Mouse (Mus musculus) CH12.LX (cell line): Measurements from ENCODE around the gene Zfp276. TPM values are rescaled to one million over a fixed set of nuclear protein-coding genes. Genes with fewer than 3 reads are reported as not detected.
A peak's percentile ranks its signal among the peaks of the same experiment; 100 is the strongest.

Experiments used
- DNase-seq: peaks from one replicate; pipeline ENCODE4 v3.0.0-alpha.2; 2013; ENCODE audit errors: extremely low read depth
- H3K27ac ChIP-seq: 2 replicates; pipeline ENCODE4 v1.5.1; 2012; ENCODE audit warnings: low read depth, mild to moderate bottlenecking, control low read depth, moderate library complexity; ENCODE audit not compliant: insufficient read depth
- H3K27me3 ChIP-seq: replicated peaks from 2 replicates; pipeline ENCODE3; 2012; ENCODE audit warnings: inconsistent platforms
- H3K36me3 ChIP-seq, 2 experiments: replicated peaks in 1 of 2; 2 replicates each; pipeline versions ENCODE3 to v1.6.1; 2012; ENCODE audit warnings: inconsistent platforms in 1 of 2, low read length in 1 of 2, mild to moderate bottlenecking in 1 of 2, mixed read lengths in 1 of 2, moderate library complexity in 1 of 2; ENCODE audit not compliant: control insufficient read depth in 1 of 2, insufficient read depth in 1 of 2
- H3K4me1 ChIP-seq, 2 experiments: 2 replicates each; pipeline ENCODE4 v1.6.1; 2012; ENCODE audit warnings: inconsistent platforms in 1 of 2, moderate library complexity in 1 of 2; ENCODE audit not compliant: insufficient read depth in 2 of 2, control insufficient read depth in 1 of 2
- H3K4me2 ChIP-seq: 2 replicates; pipeline ENCODE4 v1.6.1; 2012; ENCODE audit warnings: low read depth, mild to moderate bottlenecking, control low read depth; ENCODE audit not compliant: poor library complexity, insufficient read depth, severe bottlenecking
- H3K4me3 ChIP-seq, 3 experiments: fragments of 150-350 bp in 1 of 3; sonication (generic) in 1 of 3; replicated peaks in 1 of 3; 2 replicates each; pipeline versions ENCODE3 to v1.5.1; 2011 to 2012; ENCODE audit warnings: low read depth in 2 of 3, low read length in 2 of 3, mild to moderate bottlenecking in 2 of 3, moderate library complexity in 2 of 3, control low read depth in 1 of 3, improper control_type of control experiment in 1 of 3, inconsistent platforms in 1 of 3, mixed read lengths in 1 of 3; ENCODE audit not compliant: poor library complexity in 1 of 3
- H3K79me2 ChIP-seq: replicated peaks from 2 replicates; pipeline ENCODE4 v1.6.1; 2012; ENCODE audit warnings: mild to moderate bottlenecking, moderate library complexity; ENCODE audit not compliant: control insufficient read depth, poor library complexity, insufficient read depth, severe bottlenecking; ENCODE audit errors: extremely low read depth
- H3K9ac ChIP-seq: 2 replicates; pipeline ENCODE4 v1.6.1; 2012; ENCODE audit warnings: low read depth, mild to moderate bottlenecking, control low read depth, moderate library complexity; ENCODE audit not compliant: insufficient read depth
- H3K9me3 ChIP-seq: replicated peaks from 2 replicates; pipeline ENCODE3; 2012; ENCODE audit warnings: low read length, inconsistent platforms, mixed read lengths
- BHLHE40 ChIP-seq: IDR thresholded peaks from 2 replicates; pipeline ENCODE4 v1.6.1; 2011; ENCODE audit warnings: mild to moderate bottlenecking, low read depth, low read length, improper control_type of control experiment
- CHD1 ChIP-seq: IDR thresholded peaks from 2 replicates; pipeline ENCODE4 v1.6.1; 2012; ENCODE audit warnings: low read depth, low read length, improper control_type of control experiment, inconsistent platforms
- CHD2 ChIP-seq: IDR thresholded peaks from 2 replicates; pipeline ENCODE4 v1.6.1; 2011; ENCODE audit warnings: low read length, improper control_type of control experiment
- CTCF ChIP-seq, 2 experiments: IDR thresholded peaks in 1 of 2; conservative IDR thresholded peaks in 1 of 2; 2 replicates each; pipeline ENCODE4 v1.5.1; 2011 to 2012; ENCODE audit warnings: low read depth in 2 of 2, low read length in 2 of 2, improper control_type of control experiment in 1 of 2, inconsistent platforms in 1 of 2, mild to moderate bottlenecking in 1 of 2, moderate library complexity in 1 of 2
- ELF1 ChIP-seq: IDR thresholded peaks from 2 replicates; pipeline ENCODE4 v1.6.1; 2014; ENCODE audit warnings: low read depth, mild to moderate bottlenecking, inconsistent platforms, low read length, improper control_type of control experiment
- EP300 ChIP-seq: IDR thresholded peaks from 2 replicates; pipeline ENCODE4 v1.6.1; 2011; ENCODE audit warnings: low read length, improper control_type of control experiment
- ETS1 ChIP-seq: conservative IDR thresholded peaks from 2 replicates; pipeline ENCODE4 v1.6.1; 2012; ENCODE audit warnings: low read depth, mild to moderate bottlenecking, inconsistent platforms, low read length, improper control_type of control experiment, moderate library complexity
- GABPA ChIP-seq: IDR thresholded peaks from 2 replicates; pipeline ENCODE4 v1.6.1; 2012; ENCODE audit warnings: low read depth, low read length, improper control_type of control experiment, inconsistent platforms; ENCODE audit not compliant: insufficient replicate concordance
- IRF4 ChIP-seq: IDR thresholded peaks from 2 replicates; pipeline ENCODE4 v1.6.1; 2014; ENCODE audit warnings: low read depth, mild to moderate bottlenecking, inconsistent platforms, low read length, improper control_type of control experiment
- JUN ChIP-seq: IDR thresholded peaks from 2 replicates; pipeline ENCODE4 v1.6.1; 2011; ENCODE audit warnings: low read depth, mild to moderate bottlenecking, low read length, improper control_type of control experiment, moderate library complexity; ENCODE audit not compliant: insufficient read depth
- JUND ChIP-seq: conservative IDR thresholded peaks from 2 replicates; pipeline ENCODE4 v1.6.1; 2011; ENCODE audit warnings: low read depth, low read length, improper control_type of control experiment
- KAT2A ChIP-seq: IDR thresholded peaks from 2 replicates; pipeline ENCODE4 v1.6.1; 2012; ENCODE audit warnings: low read length, improper control_type of control experiment, inconsistent platforms; ENCODE audit not compliant: insufficient replicate concordance
- MAZ ChIP-seq: IDR thresholded peaks from 2 replicates; pipeline ENCODE4 v1.6.1; 2012; ENCODE audit warnings: low read depth, mild to moderate bottlenecking, inconsistent platforms, low read length, improper control_type of control experiment, moderate library complexity
- MEF2A ChIP-seq: IDR thresholded peaks from 2 replicates; pipeline ENCODE4 v1.6.1; 2014; ENCODE audit warnings: low read depth, mild to moderate bottlenecking, inconsistent platforms, low read length, improper control_type of control experiment, borderline replicate concordance
- MXI1 ChIP-seq: IDR thresholded peaks from 2 replicates; pipeline ENCODE4 v1.6.1; 2011; ENCODE audit warnings: mild to moderate bottlenecking, low read depth, low read length, improper control_type of control experiment
- MYC ChIP-seq: IDR thresholded peaks from 2 replicates; pipeline ENCODE4 v1.6.1; 2011; ENCODE audit warnings: low read depth, mild to moderate bottlenecking, improper control_type of control experiment, low read length
- NRF1 ChIP-seq: IDR thresholded peaks from 2 replicates; pipeline ENCODE4 v1.6.1; 2014; ENCODE audit warnings: low read depth, mild to moderate bottlenecking, inconsistent platforms, low read length, improper control_type of control experiment, moderate library complexity
- POLR2A ChIP-seq: IDR thresholded peaks from 2 replicates; pipeline ENCODE4 v1.6.1; 2011; ENCODE audit warnings: low read depth, mild to moderate bottlenecking, improper control_type of control experiment, low read length
- POLR2AphosphoS2 ChIP-seq: IDR thresholded peaks from 2 replicates; pipeline ENCODE4 v1.6.1; 2011; ENCODE audit warnings: low read depth, low read length, improper control_type of control experiment
- RCOR1 ChIP-seq: conservative IDR thresholded peaks from 2 replicates; pipeline ENCODE4 v1.6.1; 2012; ENCODE audit warnings: low read depth, mild to moderate bottlenecking, inconsistent platforms, low read length, improper control_type of control experiment
- SIN3A ChIP-seq: IDR thresholded peaks from 2 replicates; pipeline ENCODE4 v1.6.1; 2012; ENCODE audit warnings: low read length, improper control_type of control experiment, inconsistent platforms
- SMC3 ChIP-seq: IDR thresholded peaks from 2 replicates; pipeline ENCODE4 v1.6.1; 2011; ENCODE audit warnings: low read depth, low read length, improper control_type of control experiment
- TBP ChIP-seq: conservative IDR thresholded peaks from 2 replicates; pipeline ENCODE4 v1.6.1; 2011; ENCODE audit warnings: low read depth, low read length, improper control_type of control experiment
- TCF12 ChIP-seq: IDR thresholded peaks from 2 replicates; pipeline ENCODE4 v1.6.1; 2014; ENCODE audit warnings: low read depth, mild to moderate bottlenecking, inconsistent platforms, low read length, improper control_type of control experiment
- UBTF ChIP-seq: IDR thresholded peaks from 2 replicates; pipeline ENCODE4 v1.6.1; 2012; ENCODE audit warnings: low read depth, mild to moderate bottlenecking, inconsistent platforms, low read length, improper control_type of control experiment, moderate library complexity
- USF1 ChIP-seq: IDR thresholded peaks from 2 replicates; pipeline ENCODE4 v1.6.1; 2014; ENCODE audit warnings: low read depth, mild to moderate bottlenecking, inconsistent platforms, low read length, improper control_type of control experiment
- USF2 ChIP-seq: conservative IDR thresholded peaks from 2 replicates; pipeline ENCODE4 v1.6.1; 2011; ENCODE audit warnings: low read depth, low read length, improper control_type of control experiment
- ZC3H11A ChIP-seq: IDR thresholded peaks from 2 replicates; pipeline ENCODE4 v1.6.1; 2012; ENCODE audit warnings: low read depth, mild to moderate bottlenecking, inconsistent platforms, low read length, improper control_type of control experiment
- ZKSCAN1 ChIP-seq: IDR thresholded peaks from 2 replicates; pipeline ENCODE4 v1.6.1; 2012; ENCODE audit warnings: low read depth, inconsistent platforms, low read length, improper control_type of control experiment, borderline replicate concordance
- ZMIZ1 ChIP-seq: IDR thresholded peaks from 2 replicates; pipeline ENCODE4 v1.6.1; 2012; ENCODE audit warnings: low read depth, mild to moderate bottlenecking, inconsistent platforms, low read length, improper control_type of control experiment
- dilution Hi-C: fragments of 300-500 bp; cut with MboI; formaldehyde crosslinking; loops from 2 replicates; pipeline ENCODE4 v1.14.3; 2020; ENCODE audit warnings: low sequenced_read_pairs; ENCODE audit not compliant: extremely low pct_unique_long_range_greater_than_20kb, extremely low pct_ligation_motif_present
- in situ Hi-C: fragments of 300-500 bp; cut with MboI; formaldehyde crosslinking; loops from 3 replicates; pipeline ENCODE4 v1.14.3; 2019; ENCODE audit warnings: low sequenced_read_pairs, low pct_ligation_motif_present, low pct_unique_long_range_greater_than_20kb, mixed read lengths
- polyA plus RNA-seq: library from polyadenylated mRNA; unstranded; fragments of >175 nt; gene quantifications from 2 replicates; pipeline ENCODE4 v1.2.1, GENCODE M21; 2012; ENCODE audit warnings: low read depth; ENCODE audit not compliant: insufficient read length
- total RNA-seq, 2 experiments: library from RNA; depleted of rRNA; stranded (reverse); fragments of 300-350 nt in 1 of 2; fragments of >200 nt in 1 of 2; gene quantifications; 2 replicates each; pipeline ENCODE4 v1.2.3; 2012 to 2014

Gene Zfp276
- total and polyA plus RNA-seq, 3 experiments, result 5.5 to 10.2 (median 8.7) TPM

DNA sequence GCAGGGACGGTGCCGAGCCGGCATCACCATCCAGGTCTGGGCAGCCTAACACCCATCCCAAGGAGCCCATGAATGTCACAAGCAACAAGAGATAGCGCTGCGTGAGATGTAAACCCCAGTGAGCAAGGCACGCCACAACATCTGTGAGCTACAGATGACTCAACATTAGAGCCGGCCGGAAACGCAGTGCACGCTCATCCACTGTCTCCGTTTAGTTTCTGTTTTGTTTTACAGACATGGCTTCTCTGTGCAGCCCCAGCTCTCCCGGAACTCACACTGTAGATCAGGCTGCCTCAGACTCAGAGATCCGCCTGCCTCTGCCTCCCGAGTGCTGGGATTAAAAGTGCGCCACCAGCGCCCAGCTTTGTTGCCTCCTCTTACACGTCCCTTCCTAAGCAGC, 33.4 kb downstream of the Zfp276 start:
- Histone ChIP-seq H3K27me3 (no peaks in the 10 kb centered on the region), H3K4me1 (peaks cover 17 to 39% of the 10 kb centered on the region in 2 experiments), H3K36me3 (peaks cover 30 to 78% of the 10 kb centered on the region in 2 experiments), H3K4me2 (peak overlapping the region; percentile 25; the same call in 1 of the 2 replicates), H3K79me2 (no peaks in the 10 kb centered on the region), H3K27ac (peak overlapping the region; percentile 75)
- dilution Hi-C loops, result no loop called here
- TF ChIP-seq SIN3A, result peak; percentile 78
- no peak for TF ChIP-seq SMC3
- TF ChIP-seq JUN, result peak; percentile 59
- TF ChIP-seq USF1, result no peak
- TF ChIP-seq CHD1, result no peak
- no peak for TF ChIP-seq USF2
- TF ChIP-seq ELF1, result peak; percentile 54
- no peak for TF ChIP-seq TBP
- TF ChIP-seq CHD2, result no peak
- TF ChIP-seq KAT2A, result no peak
- TF ChIP-seq POLR2AphosphoS2, result no peak
- no peak for TF ChIP-seq GABPA
- no peak for TF ChIP-seq ZMIZ1
- peak; percentile 85 for TF ChIP-seq IRF4
- no peak for TF ChIP-seq NRF1
- TF ChIP-seq MEF2A, result 0 out of 2 replicates have a peak, but pooled peaks have one; percentile 31
- TF ChIP-seq EP300, result peak; percentile 70
- peak; percentile 32; the same call in 1 of the 2 replicates for TF ChIP-seq POLR2A
- TF ChIP-seq BHLHE40, result peak; percentile 93
- TF ChIP-seq MXI1, result peak; percentile 63; the same call in 1 of the 2 replicates
- TF ChIP-seq CTCF (conservative IDR thresholded peaks at IDR 0.05 in 1 of 2, IDR thresholded peaks at IDR 0.05 in 1 of 2; ENCODE audit: low read depth in 2 of 2, low read length in 2 of 2), result no peak
- TF ChIP-seq JUND, result peak; percentile 66
- TF ChIP-seq MAZ, result no peak
- TF ChIP-seq MYC, result peak; percentile 59; the same call in 1 of the 2 replicates
- no peak for TF ChIP-seq ZKSCAN1
- peak; percentile 75; the same call in 1 of the 2 replicates for TF ChIP-seq RCOR1
- no peak for TF ChIP-seq ZC3H11A
- no peak for TF ChIP-seq UBTF
- TF ChIP-seq TCF12, result peak; percentile 50; the same call in 1 of the 2 replicates
- TF ChIP-seq ETS1, result peak; percentile 92
- TF ChIP-seq, all 38 proteins: peak for 14
- DNase-seq, result peak; percentile 61
- H3K9me3 ChIP-seq, result no peaks in the 10 kb centered on the region
- peak overlapping the region in 1 of 3 experiments; percentile 15 for H3K4me3 ChIP-seq
- in situ Hi-C loops, result loop anchor here (5.0 kb wide), 1 partner anchor 40 kb away; no protein-coding TSS in a partner anchor
- no peak overlapping the region for H3K9ac ChIP-seq
